Mouse (Mus musculus) bone marrow macrophage, adult 2 months (primary cell): ENCODE data around the gene Gm27027. TPM values are rescaled to one million over a fixed set of nuclear protein-coding genes. Genes with fewer than 3 reads are reported as not detected.

ENCODE experiments used
- H3K27ac ChIP-seq: 2 replicates; pipeline ENCODE4 v1.5.1; 2012; ENCODE audit warnings: low read depth, low read length; ENCODE audit not compliant: insufficient read depth
- H3K4me1 ChIP-seq: 2 replicates; pipeline ENCODE4 v1.6.1; 2012; ENCODE audit warnings: low read length; ENCODE audit not compliant: control insufficient read depth, insufficient read depth
- H3K4me3 ChIP-seq: 2 replicates; pipeline ENCODE4 v1.5.1; 2012; ENCODE audit warnings: mild to moderate bottlenecking, low read length, moderate library complexity; ENCODE audit not compliant: insufficient read depth
- CTCF ChIP-seq: IDR thresholded peaks from 2 replicates; pipeline ENCODE4 v1.5.1; 2012; ENCODE audit warnings: low read depth, mild to moderate bottlenecking, low read length, moderate library complexity
- POLR2A ChIP-seq: IDR thresholded peaks from 2 replicates; pipeline ENCODE4 v1.6.1; 2012; ENCODE audit warnings: mild to moderate bottlenecking, low read depth, low read length, borderline replicate concordance
- polyA plus RNA-seq: library from polyadenylated mRNA; stranded (reverse); fragments of >200 nt; gene quantifications from 2 replicates; pipeline ENCODE4 v1.2.4, GENCODE M21; 2012; ENCODE audit not compliant: missing spikeins, insufficient read depth, insufficient read length

Gene Gm27027
- not detected in 2 replicates for polyA plus RNA-seq

- no peak within 1 kb of the TSS for H3K4me3 ChIP-seq
- no peak for TF ChIP-seq CTCF
- no peak for TF ChIP-seq POLR2A
- H3K27ac ChIP-seq = no peak within 1 kb of the TSS
- H3K4me1 ChIP-seq = no peaks in the 10 kb centered on the region
Measured at GRCm38 (mm10) chr2:93996254-93996653, at the start of gene Gm27027. Gene Gm27027, minus strand, starts transcription at chr2:93996354.

- Histone ChIP-seq H3K4me1 (peaks cover 23% of the 10 kb centered on the region), H3K27ac (peak overlapping the region; percentile 18), H3K4me3 (no peak overlapping the region; the same call in 1 of the 2 replicates)
- TF ChIP-seq POLR2A (no peak), CTCF (no peak)
Measured at GRCm38 (mm10) chr2:94045411-94046090, 49.4 kb upstream of the Gm27027 start.

- H3K4me1 ChIP-seq = peaks cover 34% of the 10 kb centered on the region
- H3K27ac ChIP-seq = no peak overlapping the region
- H3K4me3 ChIP-seq = no peak overlapping the region
- no peak for TF ChIP-seq CTCF
- TF ChIP-seq POLR2A = no peak
Measured at GRCm38 (mm10) chr2:94044174-94044573, 48.0 kb upstream of the Gm27027 start.

GRCm38 (mm10) chr2:94043662-94044061 is 47.5 kb upstream of the Gm27027 start:
- no peak overlapping the region for H3K27ac ChIP-seq
- no peak overlapping the region for H3K4me3 ChIP-seq
- TF ChIP-seq CTCF (no peak), POLR2A (no peak)
- peaks cover 34% of the 10 kb centered on the region for H3K4me1 ChIP-seq

- Histone ChIP-seq H3K27ac (no peak overlapping the region), H3K4me1 (peaks cover 34% of the 10 kb centered on the region), H3K4me3 (no peak overlapping the region)
- no peak for TF ChIP-seq POLR2A
- TF ChIP-seq CTCF = no peak
Measured at GRCm38 (mm10) chr2:94042461-94042860, 46.3 kb upstream of the Gm27027 start.

- Histone ChIP-seq H3K4me3 (no peak overlapping the region), H3K27ac (no peak overlapping the region), H3K4me1 (peaks cover 23% of the 10 kb centered on the region)
- no peak for TF ChIP-seq POLR2A
- no peak for TF ChIP-seq CTCF
Measured at GRCm38 (mm10) chr2:94040391-94041125, 44.4 kb upstream of the Gm27027 start.

GRCm38 (mm10) chr2:94035428-94036331 is 39.5 kb upstream of the Gm27027 start:
- H3K27ac ChIP-seq = no peak overlapping the region
- H3K4me3 ChIP-seq = no peak overlapping the region
- TF ChIP-seq POLR2A (no peak), CTCF (peak; percentile 68)
- peaks cover 11% of the 10 kb centered on the region for H3K4me1 ChIP-seq

GRCm38 (mm10) chr2:94030602-94031001 is 34.4 kb upstream of the Gm27027 start:
- Histone ChIP-seq H3K4me3 (no peak overlapping the region), H3K27ac (no peak overlapping the region), H3K4me1 (no peaks in the 10 kb centered on the region)
- no peak for TF ChIP-seq CTCF
- no peak for TF ChIP-seq POLR2A

- TF ChIP-seq POLR2A (no peak), CTCF (no peak)
- Histone ChIP-seq H3K4me3 (no peak overlapping the region), H3K4me1 (no peaks in the 10 kb centered on the region), H3K27ac (no peak overlapping the region)
Measured at GRCm38 (mm10) chr2:94024637-94025036, 28.5 kb upstream of the Gm27027 start.
